Mouse (Mus musculus) mouse trophoblast stem cell (cell line): ENCODE results near the gene Etl4.
"Not testable (repeated sequence)": the region's sequence is repeated elsewhere in the genome, so short reads cannot be mapped to it uniquely, and the experiment has no call there.

Experiments used
- in situ Hi-C, 2 experiments: fragments of 300-500 bp; cut with MseI, MboI; formaldehyde crosslinking; loops; 2 replicates in 1 of 2; 3 replicates in 1 of 2; pipeline ENCODE4 v1.15.1; 2025

Etl4 gene

DNA sequence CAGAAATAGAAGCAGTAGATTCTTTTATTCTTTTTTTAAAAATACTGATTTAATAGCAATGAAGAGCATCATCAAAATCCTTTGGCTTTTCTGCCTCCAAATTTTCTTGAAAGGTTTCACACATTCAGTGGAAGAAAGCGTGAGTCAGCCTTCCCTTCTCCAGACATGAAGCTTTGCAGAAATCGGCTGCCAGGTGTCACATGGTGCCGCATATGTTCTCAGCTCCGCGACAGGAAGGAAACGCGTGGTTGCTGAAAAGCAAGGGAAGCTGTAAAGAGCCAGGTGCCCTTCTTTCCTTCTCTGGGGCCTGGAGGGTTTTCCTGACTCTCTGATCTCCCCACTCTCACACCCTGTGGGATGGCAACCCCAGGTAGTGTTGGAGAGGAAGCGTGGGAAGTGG lies 383.8 kb downstream of the Etl4 start:
- in situ Hi-C loops, result loop anchor here in 1 of 2 experiments (25.0 kb wide), 1 partner anchor 369 kb away; no protein-coding TSS in a partner anchor

DNA sequence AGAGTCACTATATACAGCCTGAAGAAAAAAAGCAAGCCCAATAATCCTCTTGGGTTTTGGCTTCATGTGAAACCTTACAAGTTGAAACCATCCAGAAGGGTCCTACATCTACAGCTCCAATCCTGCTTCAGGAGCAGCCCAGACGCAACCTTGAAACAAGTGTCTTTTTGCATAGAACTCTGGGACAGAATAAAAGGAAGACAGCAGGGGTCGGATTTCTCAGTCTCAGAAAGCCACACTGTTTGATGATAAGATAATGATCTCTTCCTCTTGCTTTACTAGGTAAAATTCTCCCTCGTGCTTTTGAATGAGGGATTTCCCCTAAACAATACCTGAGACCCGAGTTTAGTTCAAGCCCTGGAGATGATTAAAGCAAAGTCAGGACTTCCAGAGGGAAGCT lies 385.0 kb downstream of the Etl4 start:
- in situ Hi-C loops, result loop anchor here in 1 of 2 experiments (25.0 kb wide), 1 partner anchor 368 kb away; no protein-coding TSS in a partner anchor

- in situ Hi-C loops, result no loop called here
Observed at GRCm38 (mm10) chr2:20302517-20302916, 392.9 kb downstream of the Etl4 start.

GRCm38 (mm10) chr2:20324954-20325353 lies 415.4 kb downstream of the Etl4 start:
- in situ Hi-C loops, result no loop called here

- in situ Hi-C loops, result no loop called here
Observed at GRCm38 (mm10) chr2:20336176-20336575, 426.6 kb downstream of the Etl4 start.

- in situ Hi-C loops, result no loop called here
Observed at GRCm38 (mm10) chr2:20339016-20339734, 429.6 kb downstream of the Etl4 start.

DNA sequence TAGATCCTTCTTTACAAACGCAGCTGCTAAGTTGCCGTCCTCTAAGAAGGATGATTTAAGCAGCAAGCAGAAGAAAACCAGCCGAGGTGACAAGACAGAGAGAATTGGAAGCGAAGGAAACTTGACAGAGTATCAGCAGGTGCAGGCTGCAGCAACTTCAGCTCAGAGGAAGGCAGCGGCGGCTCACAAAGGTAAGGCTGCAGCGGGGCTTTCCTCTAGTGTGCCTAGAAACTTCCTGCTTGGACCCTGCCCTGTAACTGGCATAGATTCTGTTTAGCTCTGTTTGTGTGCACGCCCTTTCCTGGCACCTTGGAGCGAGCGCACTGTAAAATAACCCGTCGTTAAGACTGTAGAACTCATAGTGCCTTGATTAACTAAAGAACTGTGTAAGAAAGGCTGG lies 430.3 kb downstream of the Etl4 start:
- in situ Hi-C loops, result no loop called here

DNA sequence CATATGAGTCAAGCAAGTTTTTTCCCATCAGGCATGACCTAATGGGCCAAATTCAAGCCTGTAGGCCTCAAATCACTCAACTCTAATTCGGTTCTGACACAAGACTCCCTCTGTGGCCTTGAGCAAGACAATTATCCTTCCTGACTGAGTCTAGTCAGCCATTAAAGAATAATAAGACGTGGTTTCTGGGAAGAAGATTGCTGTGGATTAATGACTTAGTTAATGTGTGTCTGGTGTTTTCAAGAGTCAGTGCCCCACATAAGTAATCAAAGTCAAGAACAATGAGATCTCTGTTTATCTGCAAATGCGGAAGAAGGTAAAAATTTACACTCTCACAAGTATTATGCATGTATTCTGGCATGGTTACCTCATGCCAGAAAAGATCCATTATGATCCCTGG lies 437.3 kb downstream of the Etl4 start:
- in situ Hi-C loops, result no loop called here

GRCm38 (mm10) chr2:20349268-20349667 lies 439.7 kb downstream of the Etl4 start:
- in situ Hi-C loops, result no loop called here

DNA sequence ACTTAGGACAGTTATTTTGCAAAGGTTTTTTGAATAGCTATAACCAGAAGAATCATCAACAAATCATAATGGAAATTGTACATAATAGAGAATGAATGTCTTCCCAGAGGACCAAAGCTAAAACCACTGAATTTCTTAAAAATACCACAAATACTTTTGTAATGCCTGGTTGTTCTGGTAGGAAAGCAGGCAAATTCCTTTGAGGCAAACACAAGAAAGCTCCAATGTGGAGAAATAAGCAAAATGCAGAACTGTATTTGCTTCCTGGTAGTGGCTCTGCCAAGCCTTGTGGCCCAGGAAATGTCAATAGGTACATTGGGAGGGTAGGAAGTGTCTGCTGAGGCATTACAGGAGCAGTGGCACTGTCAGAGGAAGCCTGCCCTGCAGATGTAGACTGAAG lies 443.2 kb downstream of the Etl4 start:
- in situ Hi-C loops, result no loop called here

GRCm38 (mm10) chr2:20377026-20377425 lies 467.4 kb downstream of the Etl4 start:
- in situ Hi-C loops, result no loop called here

DNA sequence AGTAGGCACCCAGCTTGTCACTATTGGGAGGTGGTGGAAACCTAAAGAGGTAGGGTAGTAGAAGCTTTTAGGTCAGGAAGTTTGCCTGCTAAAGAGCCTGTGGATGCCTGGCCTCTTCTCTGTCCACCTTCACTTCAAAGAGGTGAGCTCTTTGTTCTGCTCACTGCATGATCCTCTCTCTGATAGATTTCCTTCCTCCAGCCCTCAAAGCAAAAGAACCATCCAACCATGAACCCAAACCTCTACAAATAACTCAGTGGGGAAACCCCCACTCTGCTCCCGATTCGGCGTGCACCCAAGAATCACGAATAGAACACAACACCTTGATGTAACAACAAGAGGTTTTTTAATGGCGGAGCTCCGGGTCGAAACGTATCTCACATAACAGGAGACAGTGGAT lies 471.3 kb downstream of the Etl4 start:
- in situ Hi-C loops, result not testable (repeated sequence)

- in situ Hi-C loops, result no loop called here
Observed at GRCm38 (mm10) chr2:20394083-20394482, 484.5 kb downstream of the Etl4 start.

DNA sequence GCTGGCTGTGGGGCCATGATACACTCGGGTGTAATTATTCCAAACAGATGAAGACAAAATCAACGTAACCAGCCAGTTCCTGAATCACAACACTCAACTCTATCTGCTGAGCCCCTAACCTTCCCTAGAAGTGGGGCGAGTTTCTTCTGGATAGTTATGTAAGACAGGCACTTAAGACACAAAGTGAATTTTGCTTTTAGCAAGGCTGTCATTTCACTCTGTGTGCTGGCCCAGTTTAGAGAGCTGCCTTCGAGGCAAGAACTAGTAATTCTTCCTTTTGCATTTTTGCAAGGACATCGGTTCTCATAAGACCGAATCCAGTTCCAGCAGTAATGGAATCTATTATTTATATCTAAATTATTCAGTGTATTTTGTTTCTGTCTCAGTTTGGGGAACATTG lies 487.4 kb downstream of the Etl4 start:
- in situ Hi-C loops, result no loop called here

- in situ Hi-C loops, result no loop called here
Observed at GRCm38 (mm10) chr2:20400556-20400955, 491.0 kb downstream of the Etl4 start.

DNA sequence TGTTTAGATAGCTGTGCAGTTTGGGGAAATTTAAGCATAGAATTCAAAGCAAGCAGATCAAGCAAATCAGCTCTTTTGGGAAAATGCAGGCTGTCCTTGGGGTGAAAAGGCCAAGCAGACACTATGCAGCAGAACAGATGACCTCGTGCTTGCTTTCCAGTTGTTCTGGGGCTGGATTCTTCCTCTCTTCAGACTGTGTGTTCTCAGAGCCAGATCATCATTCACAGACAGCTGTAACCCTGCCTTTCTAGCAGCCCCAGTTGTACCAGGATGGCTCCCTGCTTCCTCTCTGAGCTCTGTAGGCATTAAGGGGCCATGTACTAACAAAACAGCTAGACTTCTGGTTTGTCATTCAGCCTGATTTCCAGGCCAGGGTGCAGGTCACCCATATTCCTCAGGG lies 494.8 kb downstream of the Etl4 start:
- in situ Hi-C loops, result no loop called here

DNA sequence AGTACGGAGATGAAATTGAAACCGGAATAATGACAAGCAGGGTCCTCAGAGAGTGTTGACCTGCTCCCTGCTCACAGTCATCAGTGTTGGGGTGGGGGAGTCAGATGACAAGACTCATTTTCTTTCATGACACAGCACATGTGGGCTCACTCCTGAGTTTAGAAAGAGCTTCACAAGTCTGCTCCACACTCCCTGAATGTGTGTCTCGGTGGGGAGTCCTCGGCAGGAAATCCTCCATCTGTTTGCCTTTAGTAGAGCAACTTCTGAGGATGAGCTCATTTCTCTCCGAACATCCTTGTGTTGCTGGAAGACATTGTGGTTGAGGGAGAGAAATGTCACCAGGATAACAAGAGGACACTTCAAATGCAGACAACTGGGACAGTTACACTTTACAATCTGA lies 497.5 kb downstream of the Etl4 start:
- in situ Hi-C loops, result no loop called here

DNA sequence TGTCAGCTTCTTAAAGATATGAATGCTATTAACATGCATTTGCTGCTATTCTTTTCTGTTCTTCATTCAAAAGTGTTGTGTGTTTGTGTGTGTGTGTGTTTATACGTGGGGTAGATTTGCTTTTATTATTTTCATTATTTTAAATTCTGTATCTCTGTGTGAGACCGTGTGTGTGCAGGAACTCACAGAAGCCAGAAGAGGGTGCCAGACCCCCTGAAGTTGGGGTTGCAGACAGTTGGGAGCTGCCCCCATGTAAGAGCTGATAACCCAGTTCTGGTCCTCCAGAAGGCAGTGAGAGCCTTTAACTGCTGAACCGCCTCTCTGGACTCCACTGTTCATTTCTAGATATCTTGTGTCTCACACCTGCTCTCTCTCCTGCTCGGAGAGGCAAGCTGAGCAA lies 505.3 kb downstream of the Etl4 start:
- in situ Hi-C loops, result no loop called here

DNA sequence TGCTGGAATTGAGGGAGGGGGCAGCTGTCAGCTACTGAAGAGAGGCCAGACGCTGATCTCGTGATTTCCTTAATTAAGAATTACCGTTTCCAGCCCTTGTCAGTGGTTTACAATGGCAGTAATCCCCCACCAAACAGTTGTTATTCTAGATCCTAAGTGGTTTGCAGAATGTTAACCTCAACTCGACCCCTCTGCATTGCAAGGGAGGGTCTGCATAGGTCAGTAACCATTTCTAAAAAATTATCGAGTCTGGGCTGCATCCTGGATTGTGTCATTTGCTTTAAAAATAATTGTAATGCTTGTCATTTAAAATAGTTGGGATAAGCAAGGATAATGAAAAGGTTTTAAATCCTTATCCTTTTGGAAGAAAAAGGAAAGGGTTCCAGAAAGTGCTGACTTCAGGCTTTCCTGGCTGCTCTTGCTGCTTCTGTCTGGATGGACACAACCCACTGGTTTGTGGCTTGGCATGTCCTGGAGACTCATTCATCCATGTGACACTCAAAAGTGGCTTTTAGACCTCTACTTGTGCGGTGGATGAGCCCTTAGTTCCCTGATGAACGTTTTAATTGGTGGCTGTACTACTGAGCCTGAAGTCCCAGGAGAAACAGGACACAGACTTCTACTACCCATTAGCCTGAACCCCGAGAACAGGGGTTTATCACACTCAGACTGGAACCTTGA lies 507.5 kb downstream of the Etl4 start:
- in situ Hi-C loops, result no loop called here

DNA sequence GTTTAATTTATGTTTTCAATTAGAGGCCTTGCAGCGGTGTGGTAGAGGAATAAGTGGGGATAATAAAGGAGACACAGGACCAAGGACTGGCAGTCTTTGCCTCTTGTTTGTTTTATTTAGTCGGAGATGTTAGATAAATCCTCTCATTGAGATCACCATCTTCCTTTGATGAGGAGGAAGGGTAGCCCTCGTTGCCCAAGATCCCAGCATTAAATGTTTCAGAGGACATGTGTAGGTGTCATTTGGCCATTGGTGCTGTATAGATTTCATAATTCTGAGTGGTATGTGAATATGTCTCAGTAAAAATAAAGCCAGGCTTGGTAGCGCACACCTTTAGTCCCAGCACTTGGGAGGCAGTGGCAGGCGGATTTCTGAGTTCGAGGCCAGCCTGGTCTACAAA lies 508.4 kb downstream of the Etl4 start:
- in situ Hi-C loops, result no loop called here

GRCm38 (mm10) chr2:20419975-20420374 lies 510.4 kb downstream of the Etl4 start:
- in situ Hi-C loops, result no loop called here

DNA sequence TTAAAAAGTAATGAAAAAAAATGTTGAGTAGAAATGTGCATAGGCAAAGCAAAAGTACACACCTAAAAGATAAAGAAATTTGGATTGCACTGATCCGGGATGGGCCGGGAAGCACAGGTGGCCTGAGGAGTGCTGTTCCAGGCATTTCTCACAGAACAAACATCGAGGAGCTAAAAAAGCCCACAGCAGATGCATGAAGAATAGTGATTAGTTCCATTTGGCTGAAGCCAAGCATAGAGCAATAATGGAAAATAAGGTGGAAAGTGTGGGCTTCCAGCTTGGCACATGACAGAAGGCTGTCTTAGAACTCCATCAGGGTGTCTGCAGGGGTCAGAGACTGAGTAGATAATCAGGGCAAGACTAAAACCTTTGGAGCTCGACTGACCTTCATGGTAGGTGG lies 512.7 kb downstream of the Etl4 start:
- in situ Hi-C loops, result no loop called here

- in situ Hi-C loops, result no loop called here
Observed at GRCm38 (mm10) chr2:20433656-20434055, 524.1 kb downstream of the Etl4 start.
